Mouse (Mus musculus): Measurements from ENCODE around the gene Pidd1. TPM values are rescaled to one million over a fixed set of nuclear protein-coding genes. Genes with fewer than 3 reads are reported as not detected.

The Pidd1 gene
- total and polyA plus RNA-seq, 3 experiments: 5.8 to 24.9 (median 7.8) TPM

DNA sequence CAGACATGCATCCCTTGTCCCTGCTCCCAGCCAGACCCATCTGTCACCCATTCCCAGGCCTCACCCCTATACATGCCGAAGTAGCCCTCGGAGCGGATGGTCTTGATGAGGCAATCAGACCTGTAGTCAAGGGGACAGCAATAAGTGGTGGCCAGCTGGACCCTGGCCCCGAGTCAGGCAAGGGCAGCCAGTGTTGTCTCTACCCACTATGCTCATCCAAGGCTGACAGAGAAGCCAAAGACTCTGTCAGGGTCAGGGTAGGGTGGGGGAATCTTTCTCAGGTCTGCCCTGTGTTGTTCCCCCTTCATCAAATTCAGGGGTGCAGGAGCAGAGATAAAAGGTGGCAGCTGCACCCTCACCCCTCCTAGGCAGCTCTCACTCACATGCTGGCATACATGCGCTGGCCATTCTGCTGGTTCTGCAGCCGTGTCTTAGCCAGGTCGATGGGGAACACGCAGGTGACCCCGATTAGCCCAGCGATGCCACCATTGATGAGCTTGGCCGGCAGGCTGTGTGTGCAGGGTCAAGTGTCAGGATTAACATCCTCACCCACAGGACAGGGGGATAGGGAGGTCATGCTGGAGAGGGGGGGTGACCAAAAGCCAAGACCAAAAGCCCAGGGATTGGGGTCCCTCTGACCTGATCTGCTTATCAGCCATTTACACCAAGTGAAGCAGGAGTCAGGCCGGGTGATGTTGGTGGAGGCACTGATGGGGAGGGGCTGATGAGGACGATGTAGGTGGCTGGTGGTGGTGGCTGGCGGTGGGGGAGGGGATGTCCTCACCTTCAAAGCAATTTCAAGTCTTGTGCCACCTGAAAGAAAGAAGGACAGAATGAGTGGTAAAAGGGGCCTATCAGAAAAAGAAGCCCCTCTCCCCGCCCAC is 10.1 kb downstream of the Pidd1 start:
- in situ Hi-C loops (cut with MboI; ENCODE audit: low pct_ligation_motif_present, low pct_unique_long_range_greater_than_20kb, low sequenced_read_pairs): no loop called here
- H3K4me1 ChIP-seq (ENCODE audit: control insufficient read depth in 1 of 2, insufficient read depth in 2 of 2): peaks cover 17 to 35% of the 10 kb centered on the region in 2 experiments
- H3K27me3 ChIP-seq (replicated peaks): no peaks in the 10 kb centered on the region
- H3K9me3 ChIP-seq (replicated peaks; ENCODE audit: low read length): no peaks in the 10 kb centered on the region
- H3K27ac ChIP-seq (ENCODE audit: insufficient read depth, low read depth): no peak overlapping the region
- TF ChIP-seq EP300 (IDR thresholded peaks at IDR 0.05; ENCODE audit: low read length) (no peak), RCOR1 (conservative IDR thresholded peaks at IDR 0.05; ENCODE audit: low read depth, low read length) (no peak), ZKSCAN1 (IDR thresholded peaks at IDR 0.05; ENCODE audit: borderline replicate concordance, low read depth, low read length) (no peak), PAX5 (IDR thresholded peaks at IDR 0.05; ENCODE audit: low read length) (no peak), UBTF (IDR thresholded peaks at IDR 0.05; ENCODE audit: low read depth, low read length) (no peak), HCFC1 (IDR thresholded peaks at IDR 0.05; ENCODE audit: low read depth, low read length) (no peak), USF2 (conservative IDR thresholded peaks at IDR 0.05; ENCODE audit: low read depth, low read length) (no peak), ETS1 (conservative IDR thresholded peaks at IDR 0.05; ENCODE audit: low read depth, low read length) (no peak), IRF4 (IDR thresholded peaks at IDR 0.05; ENCODE audit: low read depth, low read length) (no peak), NELFE (IDR thresholded peaks at IDR 0.05; ENCODE audit: low read depth, low read length) (no peak), GABPA (IDR thresholded peaks at IDR 0.05; ENCODE audit: insufficient replicate concordance, low read depth, low read length) (no peak), SIN3A (IDR thresholded peaks at IDR 0.05; ENCODE audit: low read length) (no peak), SMC3 (IDR thresholded peaks at IDR 0.05; ENCODE audit: low read depth, low read length) (no peak), ZNF384 (IDR thresholded peaks at IDR 0.05; ENCODE audit: low read depth, low read length) (no peak), NRF1 (IDR thresholded peaks at IDR 0.05; ENCODE audit: low read depth, low read length) (no peak), ZMIZ1 (IDR thresholded peaks at IDR 0.05; ENCODE audit: low read depth, low read length) (no peak), MXI1 (IDR thresholded peaks at IDR 0.05; ENCODE audit: low read depth, low read length) (no peak), POLR2A (IDR thresholded peaks at IDR 0.05; ENCODE audit: low read depth, low read length) (no peak), MYC (IDR thresholded peaks at IDR 0.05; ENCODE audit: low read depth, low read length) (no peak), RAD21 (IDR thresholded peaks at IDR 0.05; ENCODE audit: low read depth, low read length) (no peak)
- H3K36me3 ChIP-seq (replicated peaks in 1 of 2; ENCODE audit: control insufficient read depth in 1 of 2, insufficient read depth in 1 of 2, low read length in 1 of 2): peaks cover 49 to 62% of the 10 kb centered on the region in 2 experiments
- dilution Hi-C loops (cut with MboI; ENCODE audit: extremely low pct_ligation_motif_present, extremely low pct_unique_long_range_greater_than_20kb, low sequenced_read_pairs): no loop called here
- peaks cover 12% of the 10 kb centered on the region for H3K79me2 ChIP-seq (replicated peaks; ENCODE audit: control insufficient read depth, extremely low read depth, insufficient read depth, poor library complexity, severe bottlenecking)
- H3K9ac ChIP-seq (ENCODE audit: insufficient read depth, low read depth): no peak overlapping the region
- no peak for DNase-seq (ENCODE audit: extremely low read depth)
- peak overlapping the region; percentile 50 to 65 (median 55) for H3K4me3 ChIP-seq (replicated peaks in 1 of 3; ENCODE audit: low read depth in 2 of 3, low read length in 2 of 3, poor library complexity in 1 of 3)
- H3K4me2 ChIP-seq (ENCODE audit: insufficient read depth, low read depth, poor library complexity, severe bottlenecking): peak overlapping the region; percentile 92; the same call in 1 of the 2 replicates

Data from CH12.LX (cell line).